Mouse (Mus musculus): ENCODE data around the gene Krit1. TPM values are rescaled to one million over a fixed set of nuclear protein-coding genes. Genes with fewer than 3 reads are reported as not detected.
A peak's percentile ranks its signal among the peaks of the same experiment; 100 is the strongest.
"Not testable (repeated sequence)": the region's sequence is repeated elsewhere in the genome, so short reads cannot be mapped to it uniquely, and the experiment has no call there.

The Krit1 gene
- polyA plus RNA-seq, 1 experiment from 2014 or later: 36.7 TPM

DNA sequence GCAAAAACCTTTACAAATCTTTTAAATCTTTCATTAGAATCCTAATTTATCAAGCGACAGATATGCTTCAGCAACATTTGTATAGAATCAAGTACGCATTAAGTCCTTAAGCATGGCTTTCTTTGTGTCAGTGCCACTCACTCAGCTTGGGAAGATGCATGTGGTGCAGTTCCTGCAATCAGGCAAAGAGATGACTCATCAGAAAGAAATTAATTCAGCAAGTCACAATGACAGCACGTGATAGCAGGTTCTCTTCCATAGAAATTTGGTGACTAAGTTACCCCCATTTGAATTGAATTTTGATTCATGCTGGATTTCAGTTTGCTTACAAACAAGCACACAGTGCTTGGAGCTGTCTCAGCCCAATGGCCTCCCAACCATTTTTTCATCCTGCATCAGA lies 70.5 kb downstream of the Krit1 start:
- H3K36me3 ChIP-seq (ENCODE audit: insufficient read depth, low read length): no peaks in the 10 kb centered on the region
- no peaks in the 10 kb centered on the region for H3K4me1 ChIP-seq (replicated peaks; ENCODE audit: insufficient read depth, low read length)
- ATAC-seq (replicated peaks; ENCODE audit: low FRiP score, low read depth) (no peak), DNase-seq (ENCODE audit: low spot score) (no peak)
- 91% methylated on average over 3 of the region's 3 CpGs for WGBS
- no peaks in the 10 kb centered on the region for H3K9me3 ChIP-seq (replicated peaks; ENCODE audit: low read length)
- H3K27me3 ChIP-seq (ENCODE audit: insufficient read depth, low read length): no peaks in the 10 kb centered on the region
- H3K4me2 ChIP-seq (ENCODE audit: low read length): no peak overlapping the region
- TF ChIP-seq CTCF (IDR thresholded peaks at IDR 0.05; ENCODE audit: low read depth): no peak
- no peak overlapping the region for H3K27ac ChIP-seq
- no peak overlapping the region for H3K4me3 ChIP-seq (replicated peaks; ENCODE audit: low read depth, low read length)
- no peak overlapping the region for H3K9ac ChIP-seq (ENCODE audit: low read depth, low read length)

DNA sequence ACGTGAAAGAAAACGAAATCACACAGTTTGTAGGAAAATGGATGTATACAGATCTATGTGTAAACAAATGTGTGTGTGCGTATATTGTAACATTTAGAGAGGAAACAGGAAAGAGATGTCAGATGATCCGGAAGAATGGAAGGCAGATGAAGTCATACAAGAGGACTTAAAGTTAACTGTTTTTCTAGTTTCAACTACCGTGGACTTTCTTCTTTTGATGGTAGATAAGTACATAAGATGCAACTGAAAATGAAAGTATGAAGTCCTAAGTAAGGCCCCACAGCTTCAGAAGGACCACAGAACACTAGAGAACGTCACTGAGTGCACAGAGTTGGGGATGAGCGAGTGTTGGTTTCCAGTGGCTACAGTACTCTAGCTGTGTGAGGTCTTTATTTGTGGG lies 83.9 kb downstream of the Krit1 start:
- H3K9ac ChIP-seq (ENCODE audit: low read depth, low read length); H3K9me3 ChIP-seq (replicated peaks; ENCODE audit: low read length); H3K4me2 ChIP-seq (ENCODE audit: low read length); H3K4me1 ChIP-seq (replicated peaks; ENCODE audit: insufficient read depth, low read length); H3K27ac ChIP-seq; DNase-seq (ENCODE audit: low spot score); H3K27me3 ChIP-seq (ENCODE audit: insufficient read depth, low read length); ATAC-seq (replicated peaks; ENCODE audit: low FRiP score, low read depth); H3K36me3 ChIP-seq (ENCODE audit: insufficient read depth, low read length); H3K4me3 ChIP-seq (replicated peaks; ENCODE audit: low read depth, low read length): not testable (repeated sequence)
- 89% methylated on average over 7 of the region's 7 CpGs for WGBS

DNA sequence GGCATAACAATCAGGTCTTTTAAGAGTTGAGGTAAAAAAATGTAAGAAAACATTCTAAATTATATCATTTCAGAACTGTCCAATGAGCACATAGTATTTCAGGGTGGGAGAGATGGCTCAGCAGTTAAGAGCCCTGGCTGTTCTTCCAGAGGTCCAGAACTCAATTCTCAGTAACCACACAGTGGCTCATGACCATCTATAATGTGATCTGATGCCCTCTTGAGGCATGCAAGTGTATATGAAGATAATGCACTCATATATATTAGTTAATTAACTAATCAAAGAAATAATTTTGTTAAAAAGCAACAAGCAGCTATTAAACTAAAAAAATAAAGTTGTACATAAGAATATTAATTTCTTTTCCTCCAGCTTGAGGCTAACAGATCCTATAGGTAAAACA lies 86.2 kb downstream of the Krit1 start:
- H3K36me3 ChIP-seq (ENCODE audit: insufficient read depth, low read length): no peaks in the 10 kb centered on the region
- no peak overlapping the region for H3K4me3 ChIP-seq (replicated peaks; ENCODE audit: low read depth, low read length)
- no peak overlapping the region for H3K27ac ChIP-seq
- DNase-seq (ENCODE audit: low spot score) (no peak), ATAC-seq (replicated peaks; ENCODE audit: low FRiP score, low read depth) (no peak)
- no peaks in the 10 kb centered on the region for H3K4me1 ChIP-seq (replicated peaks; ENCODE audit: insufficient read depth, low read length)
- H3K9me3 ChIP-seq (replicated peaks; ENCODE audit: low read length): no peaks in the 10 kb centered on the region
- no peak overlapping the region for H3K4me2 ChIP-seq (ENCODE audit: low read length)
- no peaks in the 10 kb centered on the region for H3K27me3 ChIP-seq (ENCODE audit: insufficient read depth, low read length)
- TF ChIP-seq CTCF (IDR thresholded peaks at IDR 0.05; ENCODE audit: low read depth): peak; percentile 21; the same call in 1 of the 2 replicates
- no peak overlapping the region for H3K9ac ChIP-seq (ENCODE audit: low read depth, low read length)

GRCm38 (mm10) chr5:3893459-3894293 lies 90.7 kb downstream of the Krit1 start, which contains the start of gene Mterf1a:
Mterf1a (minus strand) TSS chr5:3893933.
- H3K9me3 ChIP-seq (replicated peaks; ENCODE audit: low read length); DNase-seq (ENCODE audit: low spot score); H3K36me3 ChIP-seq (ENCODE audit: insufficient read depth, low read length); H3K27ac ChIP-seq; H3K27me3 ChIP-seq (ENCODE audit: insufficient read depth, low read length); H3K4me1 ChIP-seq (replicated peaks; ENCODE audit: insufficient read depth, low read length): not testable (repeated sequence)
- peak; percentile 99 for ATAC-seq (replicated peaks; ENCODE audit: low FRiP score, low read depth)
- Histone ChIP-seq H3K4me2 (ENCODE audit: low read length) (peak within 1 kb of the TSS; percentile 68), H3K4me3 (replicated peaks; ENCODE audit: low read depth, low read length) (peak within 1 kb of the TSS; percentile 41), H3K9ac (ENCODE audit: low read depth, low read length) (peak within 1 kb of the TSS; percentile 47; the same call in 1 of the 2 replicates)
- 0% methylated on average over 7 of the region's 47 CpGs for WGBS

GRCm38 (mm10) chr5:3894294-3894619 lies 91.3 kb downstream of the Krit1 start:
- not testable (repeated sequence) for H3K4me2 ChIP-seq (ENCODE audit: low read length); H3K27ac ChIP-seq; H3K9me3 ChIP-seq (replicated peaks; ENCODE audit: low read length); H3K4me3 ChIP-seq (replicated peaks; ENCODE audit: low read depth, low read length); H3K27me3 ChIP-seq (ENCODE audit: insufficient read depth, low read length); ATAC-seq (replicated peaks; ENCODE audit: low FRiP score, low read depth); H3K4me1 ChIP-seq (replicated peaks; ENCODE audit: insufficient read depth, low read length); DNase-seq (ENCODE audit: low spot score); H3K9ac ChIP-seq (ENCODE audit: low read depth, low read length); H3K36me3 ChIP-seq (ENCODE audit: insufficient read depth, low read length)
- 96% methylated on average over 4 of the region's 4 CpGs for WGBS

Other genes with a start within 250 kb of the Krit1 start
- gene 1700109H08Rik, start 231.6 kb upstream of the Krit1 start, polyA plus RNA-seq (2015; fragmentation: Nextera tagmentation; extraction: Ambion mirVana): 0.41 and 0.62 TPM in 2 replicates
- 16.4 and 16.6 TPM in 2 replicates for gene Pex1, start 207.1 kb upstream of the Krit1 start, polyA plus RNA-seq (2015; fragmentation: Nextera tagmentation; extraction: Ambion mirVana)
- 10.2 and 12.1 TPM in 2 replicates for gene Rbm48, start 206.6 kb upstream of the Krit1 start, polyA plus RNA-seq (2015; fragmentation: Nextera tagmentation; extraction: Ambion mirVana)
- not detected in 2 replicates for gene Tmbim7, start 152.0 kb upstream of the Krit1 start, polyA plus RNA-seq (2015; fragmentation: Nextera tagmentation; extraction: Ambion mirVana)
- gene Gatad1, start 146.0 kb upstream of the Krit1 start, polyA plus RNA-seq (2015; fragmentation: Nextera tagmentation; extraction: Ambion mirVana): 85.8 and 88.5 TPM in 2 replicates
- 13.3 and 14.1 TPM in 2 replicates for gene Ankib1, start 259 bp upstream of the Krit1 start, polyA plus RNA-seq (2015; fragmentation: Nextera tagmentation; extraction: Ambion mirVana)
- gene Lrrd1, start 42.0 kb downstream of the Krit1 start, polyA plus RNA-seq (2015; fragmentation: Nextera tagmentation; extraction: Ambion mirVana): not detected in 2 replicates
- gene Mterf1a, start 90.7 kb downstream of the Krit1 start, polyA plus RNA-seq (2015; fragmentation: Nextera tagmentation; extraction: Ambion mirVana): 8.0 and 8.4 TPM in 2 replicates
- 110 and 129 TPM in 2 replicates for gene Akap9, start 124.9 kb downstream of the Krit1 start, polyA plus RNA-seq (2015; fragmentation: Nextera tagmentation; extraction: Ambion mirVana)